Mouse (Mus musculus) intestine, embryonic 14.5 days (tissue): ENCODE results near the gene Hist1h1e. TPM values are rescaled to one million over a fixed set of nuclear protein-coding genes. Genes with fewer than 3 reads are reported as not detected.
"Not testable (repeated sequence)": the region's sequence is repeated elsewhere in the genome, so short reads cannot be mapped to it uniquely, and the experiment has no call there.

Experiments
- ATAC-seq: fragments of 200-750 bp; cut with Nextera tagmentation; replicated peaks from 2 replicates; pipeline ENCODE4 v1.8.0; 2017; ENCODE audit warnings: low read depth, moderate number of reproducible peaks, moderate TSS enrichment, moderate library complexity; ENCODE audit not compliant: low FRiP score, low TSS enrichment
- DNase-seq: peaks from one replicate; pipeline ENCODE4 v3.0.0-alpha.2; 2018; ENCODE audit warnings: low spot score
- H3K27ac ChIP-seq: fragments of 300-500 bp; sonication (generic); 2 replicates; pipeline ENCODE4 v1.5.1; 2014; ENCODE audit warnings: low read depth, mild to moderate bottlenecking, control low read depth
- H3K27me3 ChIP-seq: fragments of 300-500 bp; sonication (generic); replicated peaks from 2 replicates; pipeline ENCODE4 v1.6.1; 2014; ENCODE audit warnings: low read length, control low read depth; ENCODE audit not compliant: control insufficient read depth, insufficient read depth
- H3K36me3 ChIP-seq: fragments of 300-500 bp; sonication (generic); 2 replicates; pipeline ENCODE4 v1.6.1; 2014; ENCODE audit warnings: low read length, control low read depth; ENCODE audit not compliant: control insufficient read depth, insufficient read depth
- H3K4me1 ChIP-seq: fragments of 300-500 bp; sonication (generic); replicated peaks from 2 replicates; pipeline ENCODE4 v1.6.1; 2014; ENCODE audit warnings: low read length, control low read depth, mixed read lengths; ENCODE audit not compliant: control insufficient read depth, insufficient read depth
- H3K4me2 ChIP-seq: fragments of 300-500 bp; sonication (generic); 2 replicates; pipeline ENCODE4 v1.6.1; 2014; ENCODE audit warnings: low read length
- H3K4me3 ChIP-seq: fragments of 300-500 bp; sonication (generic); 2 replicates; pipeline ENCODE4 v1.5.1; 2014; ENCODE audit warnings: low read depth, low read length, control low read depth, mixed read lengths
- H3K9ac ChIP-seq: fragments of 300-500 bp; sonication (generic); 2 replicates; pipeline ENCODE4 v1.6.1; 2014; ENCODE audit warnings: mild to moderate bottlenecking, low read length
- H3K9me3 ChIP-seq: fragments of 300-500 bp; sonication (generic); 2 replicates; pipeline ENCODE4 v1.6.1; 2016; ENCODE audit warnings: low read length, control low read depth; ENCODE audit not compliant: control insufficient read depth
- WGBS: fragments of 180-500 bp; shearing (Covaris S2); extraction: QIAGEN DNeasy Blood & Tissue Kit; methylation state at CpG from one replicate; pipeline ENCODE4 v1.1.7; 2014; 5-methylcytosine and 5-hydroxymethylcytosine counted together
- polyA plus RNA-seq: library from polyadenylated mRNA; unstranded; fragments of >200 nt; fragmentation: Nextera tagmentation; extraction: Ambion mirVana; gene quantifications from 2 replicates; pipeline ENCODE4 v1.2.1, GENCODE M21; 2014

The Hist1h1e gene
- 16.6 and 19.2 TPM in 2 replicates for polyA plus RNA-seq

- Histone ChIP-seq H3K4me3 (peak within 1 kb of the TSS; percentile 55), H3K27ac (peak within 1 kb of the TSS; percentile 97), H3K4me2 (peak within 1 kb of the TSS; percentile 90), H3K9ac (peak within 1 kb of the TSS; percentile 94)
- under 1% methylated on average over 53 of the region's 53 CpGs for WGBS
- not testable (repeated sequence) for H3K4me1 ChIP-seq, H3K36me3 ChIP-seq, H3K9me3 ChIP-seq, H3K27me3 ChIP-seq
- ATAC-seq (peak; percentile 94), DNase-seq (peak; percentile 97)
Observed at GRCm38 (mm10) chr13:23622175-23622671, at the start of gene Hist1h1e. TSS of gene Hist1h1e (minus strand) at chr13:23622558.

GRCm38 (mm10) chr13:23662536-23662935 lies 40.2 kb upstream of the Hist1h1e start:
- Histone ChIP-seq H3K9me3 (no peaks in the 10 kb centered on the region), H3K4me2 (no peak overlapping the region), H3K27ac (no peak overlapping the region), H3K9ac (no peak overlapping the region), H3K36me3 (no peaks in the 10 kb centered on the region), H3K27me3 (no peaks in the 10 kb centered on the region), H3K4me3 (no peak overlapping the region), H3K4me1 (no peaks in the 10 kb centered on the region)
- WGBS: 59% methylated on average over 3 of the region's 3 CpGs
- ATAC-seq (no peak), DNase-seq (no peak)

- no peaks in the 10 kb centered on the region for H3K27me3 ChIP-seq
- no peaks in the 10 kb centered on the region for H3K36me3 ChIP-seq
- no peak overlapping the region for H3K27ac ChIP-seq
- no peak overlapping the region for H3K4me2 ChIP-seq
- DNase-seq: no peak
- no peak overlapping the region for H3K9ac ChIP-seq
- no peak overlapping the region for H3K4me3 ChIP-seq
- WGBS: 67% methylated on average over 6 of the region's 6 CpGs
- no peaks in the 10 kb centered on the region for H3K4me1 ChIP-seq
- ATAC-seq: no peak
- H3K9me3 ChIP-seq: no peaks in the 10 kb centered on the region
Observed at GRCm38 (mm10) chr13:23659636-23660366, 37.4 kb upstream of the Hist1h1e start.

- H3K4me3 ChIP-seq: no peak overlapping the region
- no peak overlapping the region for H3K9ac ChIP-seq
- 35% methylated on average over 1 of the region's 1 CpGs for WGBS
- H3K27me3 ChIP-seq: no peaks in the 10 kb centered on the region
- no peak overlapping the region for H3K27ac ChIP-seq
- ATAC-seq: no peak
- H3K9me3 ChIP-seq: no peaks in the 10 kb centered on the region
- H3K4me1 ChIP-seq: no peaks in the 10 kb centered on the region
- H3K4me2 ChIP-seq: no peak overlapping the region
- no peak for DNase-seq
- no peaks in the 10 kb centered on the region for H3K36me3 ChIP-seq
Observed at GRCm38 (mm10) chr13:23630653-23631052, 8.3 kb upstream of the Hist1h1e start.

GRCm38 (mm10) chr13:23622861-23623450 lies 598 bp upstream of the Hist1h1e start:
- Histone ChIP-seq H3K9me3 (no peaks in the 10 kb centered on the region), H3K27ac (peak overlapping the region; percentile 97), H3K4me3 (peak overlapping the region; percentile 55), H3K4me1 (no peaks in the 10 kb centered on the region; the same call in 1 of the 2 replicates), H3K9ac (peak overlapping the region; percentile 94), H3K27me3 (no peaks in the 10 kb centered on the region), H3K4me2 (peak overlapping the region; percentile 90), H3K36me3 (no peaks in the 10 kb centered on the region)
- 26% methylated on average over 7 of the region's 7 CpGs for WGBS
- no peak for ATAC-seq
- DNase-seq: no peak

GRCm38 (mm10) chr13:23621532-23622174 lies 705 bp downstream of the Hist1h1e start:
- H3K4me2 ChIP-seq: peak overlapping the region; percentile 90
- H3K27me3 ChIP-seq: no peaks in the 10 kb centered on the region
- peak; percentile 88 for ATAC-seq
- H3K4me3 ChIP-seq: peak overlapping the region; percentile 55
- H3K9me3 ChIP-seq: no peaks in the 10 kb centered on the region
- H3K36me3 ChIP-seq: no peaks in the 10 kb centered on the region
- H3K4me1 ChIP-seq: no peaks in the 10 kb centered on the region; the same call in 1 of the 2 replicates
- H3K9ac ChIP-seq: peak overlapping the region; percentile 94
- peak overlapping the region; percentile 97 for H3K27ac ChIP-seq
- 1% methylated on average over 18 of the region's 18 CpGs for WGBS
- DNase-seq: peak; percentile 88

GRCm38 (mm10) chr13:23620733-23621531 lies 1.4 kb downstream of the Hist1h1e start, which contains the start of gene Hist1h2be:
TSS of gene Hist1h2be (minus strand) at chr13:23621124.
- Histone ChIP-seq H3K36me3 (no peaks in the 10 kb centered on the region), H3K4me3 (peak within 1 kb of the TSS; percentile 55), H3K9me3 (no peaks in the 10 kb centered on the region), H3K27me3 (no peaks in the 10 kb centered on the region), H3K4me2 (peak within 1 kb of the TSS; percentile 90), H3K9ac (peak within 1 kb of the TSS; percentile 94), H3K27ac (peak within 1 kb of the TSS; percentile 97), H3K4me1 (no peaks in the 10 kb centered on the region; the same call in 1 of the 2 replicates)
- ATAC-seq (peak; percentile 86), DNase-seq (peak; percentile 90)
- under 1% methylated on average over 27 of the region's 27 CpGs for WGBS
